Mouse (Mus musculus): ENCODE measurements around the gene Frmd8. TPM values are rescaled to one million over a fixed set of nuclear protein-coding genes. Genes with fewer than 3 reads are reported as not detected.
"Not testable (repeated sequence)": the region's sequence is repeated elsewhere in the genome, so short reads cannot be mapped to it uniquely, and the experiment has no call there.

The Frmd8 gene
- polyA plus RNA-seq, 1 experiment from 2014 or later: 20.7 TPM

DNA sequence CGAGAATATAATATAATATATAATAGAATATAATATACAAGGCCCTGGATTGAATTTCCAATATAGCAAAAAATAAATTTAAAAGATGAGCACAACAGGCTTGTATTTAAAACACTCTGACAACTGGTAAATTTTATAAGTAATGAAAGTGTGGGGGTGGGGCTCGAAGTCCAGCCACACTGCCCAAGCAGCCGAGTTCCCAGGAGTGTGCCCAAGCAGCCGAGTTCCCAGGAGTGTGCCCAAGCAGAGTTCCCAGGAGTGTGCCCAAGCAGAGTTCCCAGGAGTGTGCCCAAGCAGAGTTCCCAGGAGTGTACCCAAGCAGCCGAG, 53.3 kb downstream of the Frmd8 start:
- Histone ChIP-seq H3K9me3 (ENCODE audit: control insufficient read depth, low read length) (no peaks in the 10 kb centered on the region), H3K9ac (ENCODE audit: low read length) (no peak overlapping the region), H3K27me3 (ENCODE audit: control insufficient read depth, insufficient read depth, low read length) (no peaks in the 10 kb centered on the region), H3K4me1 (ENCODE audit: control insufficient read depth, insufficient read depth, low read length) (peaks cover 5% of the 10 kb centered on the region; the same call in 1 of the 2 replicates), H3K4me3 (ENCODE audit: low read depth, low read length) (no peak overlapping the region), H3K36me3 (ENCODE audit: control insufficient read depth, insufficient read depth, low read length) (no peaks in the 10 kb centered on the region), H3K4me2 (ENCODE audit: low read depth) (no peak overlapping the region), H3K27ac (ENCODE audit: low read depth, low read length) (no peak overlapping the region)
- ATAC-seq (ENCODE audit: insufficient read depth, low FRiP score, low TSS enrichment): no peak
- no peak for DNase-seq (ENCODE audit: low spot score)
- WGBS: 80% methylated on average over 5 of the region's 5 CpGs

DNA sequence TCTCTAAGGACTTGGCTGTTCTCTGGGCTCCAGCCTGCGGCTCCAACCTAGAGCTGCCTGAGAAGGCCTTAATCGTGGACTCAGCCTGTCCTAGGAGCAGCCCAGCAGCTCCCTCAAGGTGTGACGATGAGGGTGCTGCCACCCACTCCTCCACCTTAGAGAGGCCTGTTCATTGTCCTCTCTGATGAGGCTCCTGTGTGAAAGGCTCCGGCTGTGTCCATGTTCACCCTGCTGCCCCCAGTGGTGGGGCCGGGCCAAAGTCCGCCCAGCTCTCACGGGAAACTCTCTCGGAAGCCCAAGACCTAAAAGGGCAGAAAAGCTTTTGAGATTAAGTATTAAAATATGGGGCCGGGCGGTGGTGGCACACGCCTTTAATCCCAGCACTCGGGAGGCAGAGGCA, 55.5 kb downstream of the Frmd8 start:
- Histone ChIP-seq H3K9ac (ENCODE audit: low read length) (no peak overlapping the region), H3K27ac (ENCODE audit: low read depth, low read length) (no peak overlapping the region), H3K4me2 (ENCODE audit: low read depth) (no peak overlapping the region), H3K9me3 (ENCODE audit: control insufficient read depth, low read length) (no peaks in the 10 kb centered on the region), H3K36me3 (ENCODE audit: control insufficient read depth, insufficient read depth, low read length) (no peaks in the 10 kb centered on the region), H3K4me3 (ENCODE audit: low read depth, low read length) (no peak overlapping the region), H3K27me3 (ENCODE audit: control insufficient read depth, insufficient read depth, low read length) (no peaks in the 10 kb centered on the region), H3K4me1 (ENCODE audit: control insufficient read depth, insufficient read depth, low read length) (peaks cover 5% of the 10 kb centered on the region; the same call in 1 of the 2 replicates)
- 60% methylated on average over 12 of the region's 12 CpGs for WGBS
- ATAC-seq (ENCODE audit: insufficient read depth, low FRiP score, low TSS enrichment): no peak
- DNase-seq (ENCODE audit: low spot score): no peak

DNA sequence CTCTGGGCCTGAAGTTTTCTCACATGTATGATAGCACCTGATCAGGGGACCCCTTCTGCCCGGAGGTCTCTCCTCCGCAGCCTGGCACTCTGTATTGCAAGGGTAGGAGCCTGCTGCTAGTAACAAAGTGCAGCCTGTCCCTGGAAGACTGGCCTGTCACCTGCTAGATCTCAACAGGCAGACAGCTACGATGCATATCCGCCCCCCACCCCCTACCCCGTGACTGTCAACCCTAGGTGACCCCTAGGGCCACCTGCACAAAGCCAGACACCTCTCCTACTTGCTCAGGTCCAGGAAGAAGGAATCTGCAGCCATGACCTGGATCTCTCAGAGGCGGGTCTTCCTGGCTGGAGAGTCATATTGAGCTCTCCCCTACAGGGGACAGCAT, 56.5 kb downstream of the Frmd8 start:
- peaks cover 5% of the 10 kb centered on the region; the same call in 1 of the 2 replicates for H3K4me1 ChIP-seq (ENCODE audit: control insufficient read depth, insufficient read depth, low read length)
- H3K4me2 ChIP-seq (ENCODE audit: low read depth): no peak overlapping the region
- H3K36me3 ChIP-seq (ENCODE audit: control insufficient read depth, insufficient read depth, low read length): no peaks in the 10 kb centered on the region
- DNase-seq (ENCODE audit: low spot score): no peak
- WGBS: 78% methylated on average over 6 of the region's 6 CpGs
- H3K4me3 ChIP-seq (ENCODE audit: low read depth, low read length): no peak overlapping the region
- no peak for ATAC-seq (ENCODE audit: insufficient read depth, low FRiP score, low TSS enrichment)
- no peaks in the 10 kb centered on the region for H3K9me3 ChIP-seq (ENCODE audit: control insufficient read depth, low read length)
- no peak overlapping the region for H3K9ac ChIP-seq (ENCODE audit: low read length)
- H3K27me3 ChIP-seq (ENCODE audit: control insufficient read depth, insufficient read depth, low read length): no peaks in the 10 kb centered on the region
- H3K27ac ChIP-seq (ENCODE audit: low read depth, low read length): no peak overlapping the region

DNA sequence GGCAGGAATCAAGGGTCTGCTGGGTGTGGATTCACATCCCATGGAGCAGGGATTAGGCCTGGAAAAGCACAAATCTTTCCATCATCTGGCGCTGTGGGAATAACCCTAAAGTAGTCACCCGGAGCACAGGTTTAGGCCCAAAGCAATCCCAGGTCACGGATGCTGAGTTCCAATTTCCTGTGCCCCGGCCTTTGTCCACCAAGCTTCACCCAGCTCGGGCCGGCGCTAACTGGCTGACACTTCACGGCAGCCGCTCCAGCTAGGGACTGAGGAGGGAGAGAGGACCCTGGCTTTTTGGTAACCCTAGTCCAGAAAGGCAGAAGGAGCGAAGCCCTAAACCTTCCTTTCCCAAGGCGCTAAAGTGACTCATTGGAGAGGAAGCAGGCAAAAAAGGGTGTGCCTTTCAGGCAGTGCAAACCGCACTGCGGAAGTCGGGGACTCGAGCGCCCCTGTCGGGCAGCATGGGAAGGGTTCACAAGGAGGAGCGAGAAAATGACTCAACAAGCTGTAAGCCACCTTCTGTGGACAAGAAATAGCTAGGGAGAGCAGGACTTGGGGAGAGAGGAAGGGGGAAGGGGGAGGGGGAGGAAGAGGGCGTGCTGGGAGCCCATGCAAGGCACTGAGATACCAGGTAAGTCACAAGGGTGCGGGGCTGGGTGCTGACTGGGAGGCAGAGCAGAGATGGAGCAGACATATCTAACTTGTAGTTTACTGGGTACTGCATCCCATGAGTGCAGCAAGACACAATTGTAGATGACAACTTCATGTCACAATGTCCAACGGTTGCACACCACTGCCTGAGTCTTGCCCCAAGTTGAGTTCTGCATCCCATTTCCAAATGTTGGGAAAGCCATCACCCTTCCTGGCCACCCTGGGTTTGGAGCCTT, 57.1 kb downstream of the Frmd8 start:
- Histone ChIP-seq H3K36me3 (ENCODE audit: control insufficient read depth, insufficient read depth, low read length) (no peaks in the 10 kb centered on the region), H3K27me3 (ENCODE audit: control insufficient read depth, insufficient read depth, low read length) (no peaks in the 10 kb centered on the region), H3K9ac (ENCODE audit: low read length) (peak overlapping the region; percentile 54), H3K9me3 (ENCODE audit: control insufficient read depth, low read length) (no peaks in the 10 kb centered on the region), H3K4me3 (ENCODE audit: low read depth, low read length) (0 out of 2 replicates have a peak overlapping the region, but pooled peaks have one; percentile 8), H3K4me2 (ENCODE audit: low read depth) (peak overlapping the region; percentile 34), H3K27ac (ENCODE audit: low read depth, low read length) (0 out of 2 replicates have a peak overlapping the region, but pooled peaks have one; percentile 17), H3K4me1 (ENCODE audit: control insufficient read depth, insufficient read depth, low read length) (peaks cover 2% of the 10 kb centered on the region)
- DNase-seq (ENCODE audit: low spot score) (peak; percentile 85), ATAC-seq (ENCODE audit: insufficient read depth, low FRiP score, low TSS enrichment) (peak; percentile 63; the same call in 1 of the 2 replicates)
- WGBS: 23% methylated on average over 21 of the region's 21 CpGs

DNA sequence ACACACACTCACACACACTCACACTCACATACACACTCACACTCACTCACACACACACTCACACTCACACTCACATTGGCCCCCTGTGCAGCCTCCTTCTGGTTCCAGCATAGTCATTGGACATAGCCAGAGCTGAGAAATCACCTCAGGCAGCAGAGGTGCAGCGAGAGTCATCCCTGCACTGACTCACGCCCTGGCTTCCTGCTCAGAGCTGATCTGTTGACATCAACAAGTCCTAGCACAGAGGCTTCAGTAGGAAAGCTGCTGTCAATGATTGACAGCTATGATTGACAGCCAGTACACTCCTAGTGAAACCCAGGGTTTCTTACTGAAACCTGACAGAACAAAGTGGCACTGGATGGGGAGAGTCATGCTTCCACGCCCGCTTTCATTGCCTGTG, 59.1 kb downstream of the Frmd8 start:
- WGBS: 75% methylated on average over 4 of the region's 4 CpGs
- H3K4me3 ChIP-seq (ENCODE audit: low read depth, low read length): no peak overlapping the region
- no peak overlapping the region for H3K9ac ChIP-seq (ENCODE audit: low read length)
- H3K4me1 ChIP-seq (ENCODE audit: control insufficient read depth, insufficient read depth, low read length): peaks cover 16% of the 10 kb centered on the region
- no peaks in the 10 kb centered on the region for H3K9me3 ChIP-seq (ENCODE audit: control insufficient read depth, low read length)
- H3K4me2 ChIP-seq (ENCODE audit: low read depth): no peak overlapping the region
- DNase-seq (ENCODE audit: low spot score) (no peak), ATAC-seq (ENCODE audit: insufficient read depth, low FRiP score, low TSS enrichment) (no peak)
- H3K27me3 ChIP-seq (ENCODE audit: control insufficient read depth, insufficient read depth, low read length): no peaks in the 10 kb centered on the region
- H3K36me3 ChIP-seq (ENCODE audit: control insufficient read depth, insufficient read depth, low read length): no peaks in the 10 kb centered on the region
- H3K27ac ChIP-seq (ENCODE audit: low read depth, low read length): no peak overlapping the region

DNA sequence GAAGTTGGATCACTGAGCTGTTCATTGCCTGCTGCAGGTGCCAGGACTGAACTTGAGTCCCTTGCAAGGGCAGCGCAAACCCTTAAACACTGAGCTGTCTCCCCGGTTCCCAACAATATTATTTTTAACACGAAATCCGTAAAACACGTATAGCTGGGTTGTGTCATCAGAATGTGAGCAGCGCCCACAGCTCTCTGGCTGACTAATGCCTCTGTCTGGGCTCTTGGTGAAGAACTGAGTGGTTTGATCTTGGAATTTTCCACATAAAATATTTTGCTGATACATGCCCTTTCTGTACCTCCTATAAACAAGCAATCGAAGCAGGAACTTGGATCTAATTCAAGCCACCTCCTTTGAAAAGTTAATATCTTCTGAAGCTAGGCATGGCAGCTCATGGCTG, 60.1 kb downstream of the Frmd8 start:
- no peak for ATAC-seq (ENCODE audit: insufficient read depth, low FRiP score, low TSS enrichment)
- Histone ChIP-seq H3K27me3 (ENCODE audit: control insufficient read depth, insufficient read depth, low read length) (no peaks in the 10 kb centered on the region), H3K4me3 (ENCODE audit: low read depth, low read length) (no peak overlapping the region), H3K4me2 (ENCODE audit: low read depth) (no peak overlapping the region), H3K9me3 (ENCODE audit: control insufficient read depth, low read length) (no peaks in the 10 kb centered on the region), H3K9ac (ENCODE audit: low read length) (no peak overlapping the region), H3K4me1 (ENCODE audit: control insufficient read depth, insufficient read depth, low read length) (peaks cover 21% of the 10 kb centered on the region), H3K27ac (ENCODE audit: low read depth, low read length) (no peak overlapping the region), H3K36me3 (ENCODE audit: control insufficient read depth, insufficient read depth, low read length) (no peaks in the 10 kb centered on the region)
- no peak for DNase-seq (ENCODE audit: low spot score)
- WGBS: 96% methylated on average over 7 of the region's 7 CpGs

DNA sequence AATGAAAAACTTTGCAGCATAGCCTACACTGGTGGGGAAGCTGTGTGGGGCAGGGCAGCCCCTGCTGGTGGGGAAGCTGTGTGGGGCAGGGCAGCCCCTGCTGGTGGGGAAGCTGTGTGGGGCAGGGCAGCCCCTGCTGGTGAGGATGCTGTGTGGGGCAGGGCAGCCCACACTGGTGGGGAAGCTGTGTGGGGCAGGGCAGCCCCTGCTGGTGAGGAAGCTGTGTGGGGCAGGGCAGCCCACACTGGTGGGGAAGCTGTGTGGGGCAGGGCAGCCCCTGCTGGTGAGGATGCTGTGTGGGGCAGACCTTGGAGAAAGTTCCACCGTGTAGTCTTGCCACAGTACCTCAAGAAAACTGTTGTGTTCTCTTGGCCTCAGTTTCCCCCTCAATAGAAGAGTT, 61.0 kb downstream of the Frmd8 start:
- not testable (repeated sequence) for ATAC-seq (ENCODE audit: insufficient read depth, low FRiP score, low TSS enrichment); H3K36me3 ChIP-seq (ENCODE audit: control insufficient read depth, insufficient read depth, low read length); H3K4me2 ChIP-seq (ENCODE audit: low read depth); H3K4me3 ChIP-seq (ENCODE audit: low read depth, low read length); H3K27me3 ChIP-seq (ENCODE audit: control insufficient read depth, insufficient read depth, low read length); DNase-seq (ENCODE audit: low spot score); H3K9me3 ChIP-seq (ENCODE audit: control insufficient read depth, low read length); H3K9ac ChIP-seq (ENCODE audit: low read length); H3K27ac ChIP-seq (ENCODE audit: low read depth, low read length)
- peaks cover 28% of the 10 kb centered on the region for H3K4me1 ChIP-seq (ENCODE audit: control insufficient read depth, insufficient read depth, low read length)
- WGBS: 61% methylated on average over 1 of the region's 1 CpGs

DNA sequence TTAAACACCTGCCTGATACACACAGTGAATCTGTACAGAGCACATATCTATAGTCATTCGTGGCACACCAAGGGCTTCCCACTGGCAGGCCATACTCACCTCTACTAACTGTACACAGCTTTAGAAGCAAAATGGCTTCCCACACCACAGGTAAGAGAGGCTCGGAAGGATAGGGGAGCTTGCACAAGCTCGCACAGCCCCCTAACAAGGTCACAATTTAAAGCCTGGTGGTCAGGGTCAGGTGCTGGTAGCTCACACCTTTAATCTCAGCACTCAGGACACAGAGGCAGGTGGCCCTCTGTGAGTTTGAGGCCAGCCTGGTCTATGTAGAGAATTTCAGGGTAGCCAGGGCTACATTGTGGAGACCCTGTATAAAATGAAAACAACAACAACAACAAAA, 61.5 kb downstream of the Frmd8 start:
- 87% methylated on average over 3 of the region's 3 CpGs for WGBS
- H3K4me3 ChIP-seq (ENCODE audit: low read depth, low read length): no peak overlapping the region
- no peaks in the 10 kb centered on the region for H3K27me3 ChIP-seq (ENCODE audit: control insufficient read depth, insufficient read depth, low read length)
- peaks cover 31% of the 10 kb centered on the region for H3K4me1 ChIP-seq (ENCODE audit: control insufficient read depth, insufficient read depth, low read length)
- H3K9me3 ChIP-seq (ENCODE audit: control insufficient read depth, low read length): no peaks in the 10 kb centered on the region
- H3K27ac ChIP-seq (ENCODE audit: low read depth, low read length): no peak overlapping the region
- ATAC-seq (ENCODE audit: insufficient read depth, low FRiP score, low TSS enrichment) (no peak), DNase-seq (ENCODE audit: low spot score) (no peak)
- H3K4me2 ChIP-seq (ENCODE audit: low read depth): no peak overlapping the region
- H3K36me3 ChIP-seq (ENCODE audit: control insufficient read depth, insufficient read depth, low read length): no peaks in the 10 kb centered on the region
- no peak overlapping the region for H3K9ac ChIP-seq (ENCODE audit: low read length)

Data from neural tube, embryonic 11.5 days (tissue).